Mouse (Mus musculus) ovary, adult 10 weeks (tissue): ENCODE measurements around the gene B3gat3. TPM values are rescaled to one million over a fixed set of nuclear protein-coding genes. Genes with fewer than 3 reads are reported as not detected.

Source experiments
- polyA plus RNA-seq: library from polyadenylated mRNA; stranded (reverse); fragments of 350-450 nt; fragmentation: Illumina TruSeq; extraction: RNeasy Lipid Tissue Mini Kit (QIAGEN cat#74804); gene quantifications from one replicate; pipeline ENCODE4 v1.2.3, GENCODE M21; 2014

Gene B3gat3
- 6.5 TPM for polyA plus RNA-seq

GRCm38 (mm10) chr19:8920073-8920736 is at the start of gene B3gat3:
Gene B3gat3 (plus strand): TSS chr19:8920374.

DNA sequence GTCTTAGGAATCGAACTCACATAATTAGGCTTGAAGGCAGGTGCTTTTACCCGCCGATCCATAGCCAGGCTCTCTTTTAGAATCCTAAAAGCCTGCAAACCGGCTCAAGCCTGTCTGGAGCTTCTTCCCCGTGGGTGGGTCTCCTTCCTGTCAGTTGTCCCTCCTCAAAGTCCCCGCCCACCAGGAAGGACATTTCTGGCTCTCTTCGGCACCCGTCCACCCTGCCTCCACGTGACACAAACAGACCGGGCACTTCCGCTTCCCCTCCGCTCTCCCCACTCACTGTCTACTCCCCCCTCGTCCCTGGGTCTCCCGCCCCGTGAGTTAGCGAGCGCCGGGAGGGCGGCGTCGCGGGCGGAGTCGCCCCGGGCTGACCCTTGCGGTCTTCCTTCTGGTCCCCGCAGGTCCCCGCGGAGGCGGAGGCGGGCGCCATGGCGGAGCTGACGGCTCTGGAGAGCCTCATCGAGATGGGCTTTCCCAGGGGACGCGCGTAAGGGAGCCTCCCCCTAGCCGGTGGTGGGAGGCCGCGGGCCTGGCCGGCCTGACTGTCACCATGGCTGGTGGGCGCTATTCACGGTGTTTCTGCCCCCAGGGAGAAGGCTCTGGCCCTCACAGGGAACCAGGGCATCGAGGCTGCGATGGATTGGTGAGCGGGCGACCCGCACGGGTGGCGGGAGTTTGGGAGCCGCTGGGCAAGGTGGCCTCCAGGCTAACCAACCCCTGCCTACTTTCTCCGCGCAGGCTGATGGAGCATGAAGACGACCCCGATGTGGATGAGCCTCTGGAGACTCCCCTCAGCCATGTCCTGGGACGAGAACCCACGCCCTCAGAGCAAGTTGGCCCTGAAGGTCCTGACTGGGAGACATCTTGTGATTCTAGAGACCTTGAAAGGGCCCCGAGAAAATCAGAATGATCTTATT is 48.6 kb upstream of the B3gat3 start, which contains the start of gene Ubxn1:
Ubxn1 (plus strand) TSS at position 230 of the 920 bp plus-strand sequence.

DNA sequence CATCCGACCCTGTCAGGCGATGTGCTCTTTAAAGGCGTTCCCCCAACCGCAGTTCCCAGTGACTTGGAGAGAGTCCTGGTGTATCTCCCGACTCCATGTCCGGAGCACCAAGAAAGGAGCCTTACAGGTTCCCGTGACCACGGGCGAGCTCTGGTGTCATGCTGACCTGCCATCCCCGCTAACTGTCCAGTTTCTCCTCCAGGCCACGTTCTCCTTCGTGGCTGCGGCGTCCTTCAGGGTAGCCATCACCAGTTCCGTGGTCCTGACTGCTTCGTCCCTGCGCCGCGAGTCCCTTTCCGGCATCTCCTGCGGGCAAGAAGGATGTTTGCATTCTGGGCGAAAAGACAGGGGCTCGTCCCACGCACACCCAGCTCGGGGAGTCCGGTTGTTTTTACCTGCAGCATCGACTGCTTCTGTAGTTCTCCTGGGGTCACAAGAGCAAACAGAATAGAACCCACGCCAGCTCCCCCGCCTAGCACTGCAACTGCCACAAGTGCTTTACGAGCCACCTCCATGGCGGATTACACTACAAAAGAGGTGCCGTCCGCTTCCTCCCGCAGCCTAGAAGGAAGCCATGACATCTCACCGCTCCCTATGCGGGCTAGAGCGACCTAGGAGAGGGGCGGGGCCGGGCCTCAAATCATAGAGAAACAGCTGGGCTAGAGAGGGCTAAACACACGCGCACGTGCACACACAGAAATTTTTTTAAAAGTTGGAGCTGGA is 39.7 kb upstream of the B3gat3 start, which contains the start of gene Uqcc3:
Uqcc3 (minus strand) TSS at position 613 of the 723 bp plus-strand sequence.

GRCm38 (mm10) chr19:8883616-8884015 is 36.6 kb upstream of the B3gat3 start, which contains the start of the genes Lbhd1 and Gm49403:
Gene Lbhd1 (plus strand): TSS chr19:8883732.
Gene Gm49403 (plus strand): TSS chr19:8883930.

DNA sequence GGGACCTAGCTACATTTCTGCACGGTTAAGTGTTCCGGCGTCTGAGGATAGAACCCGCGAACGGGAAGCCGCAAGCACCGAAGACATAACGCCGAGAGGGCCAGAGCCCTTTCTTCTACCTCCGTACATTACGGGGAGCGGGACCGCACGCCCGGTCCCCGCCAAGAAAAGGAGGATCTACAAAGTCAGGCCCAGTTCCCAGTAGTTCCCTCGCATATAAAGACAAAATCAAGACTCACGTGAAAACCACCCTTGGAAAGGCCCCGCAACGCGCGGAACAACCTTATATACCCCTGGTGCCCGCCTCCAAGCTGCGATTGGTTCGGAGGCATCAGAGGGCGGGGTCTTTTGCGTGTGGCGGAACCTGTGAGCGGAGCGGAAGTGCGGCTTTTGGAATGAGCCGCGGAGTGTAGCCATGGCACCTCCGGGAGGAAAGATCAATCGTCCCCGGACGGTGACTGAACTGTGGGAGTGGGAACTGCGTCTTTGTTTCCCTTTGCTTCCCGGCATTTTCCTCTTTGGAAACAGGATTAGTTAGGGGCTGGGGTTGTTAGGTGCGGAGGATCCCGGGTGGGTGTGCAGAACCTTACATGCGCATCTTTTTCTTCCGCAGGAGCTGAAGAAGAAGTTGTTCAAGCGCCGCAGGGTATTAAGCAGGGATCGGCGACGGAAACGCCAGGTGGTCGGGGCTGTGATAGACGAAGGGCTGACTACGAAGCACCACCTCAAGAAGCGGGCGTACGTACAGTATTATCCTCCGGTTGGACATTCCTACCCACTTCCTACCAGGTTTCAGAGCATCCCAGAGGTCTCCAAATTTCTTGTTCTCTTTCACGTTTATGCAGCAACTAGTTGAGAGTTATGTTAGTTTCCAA is 31.4 kb upstream of the B3gat3 start, which contains the start of the genes 1810009A15Rik and Gm49416:
1810009A15Rik (plus strand) TSS at position 343 of the 875 bp plus-strand sequence.
Gm49416 (plus strand) TSS at position 416 of the 875 bp plus-strand sequence.

DNA sequence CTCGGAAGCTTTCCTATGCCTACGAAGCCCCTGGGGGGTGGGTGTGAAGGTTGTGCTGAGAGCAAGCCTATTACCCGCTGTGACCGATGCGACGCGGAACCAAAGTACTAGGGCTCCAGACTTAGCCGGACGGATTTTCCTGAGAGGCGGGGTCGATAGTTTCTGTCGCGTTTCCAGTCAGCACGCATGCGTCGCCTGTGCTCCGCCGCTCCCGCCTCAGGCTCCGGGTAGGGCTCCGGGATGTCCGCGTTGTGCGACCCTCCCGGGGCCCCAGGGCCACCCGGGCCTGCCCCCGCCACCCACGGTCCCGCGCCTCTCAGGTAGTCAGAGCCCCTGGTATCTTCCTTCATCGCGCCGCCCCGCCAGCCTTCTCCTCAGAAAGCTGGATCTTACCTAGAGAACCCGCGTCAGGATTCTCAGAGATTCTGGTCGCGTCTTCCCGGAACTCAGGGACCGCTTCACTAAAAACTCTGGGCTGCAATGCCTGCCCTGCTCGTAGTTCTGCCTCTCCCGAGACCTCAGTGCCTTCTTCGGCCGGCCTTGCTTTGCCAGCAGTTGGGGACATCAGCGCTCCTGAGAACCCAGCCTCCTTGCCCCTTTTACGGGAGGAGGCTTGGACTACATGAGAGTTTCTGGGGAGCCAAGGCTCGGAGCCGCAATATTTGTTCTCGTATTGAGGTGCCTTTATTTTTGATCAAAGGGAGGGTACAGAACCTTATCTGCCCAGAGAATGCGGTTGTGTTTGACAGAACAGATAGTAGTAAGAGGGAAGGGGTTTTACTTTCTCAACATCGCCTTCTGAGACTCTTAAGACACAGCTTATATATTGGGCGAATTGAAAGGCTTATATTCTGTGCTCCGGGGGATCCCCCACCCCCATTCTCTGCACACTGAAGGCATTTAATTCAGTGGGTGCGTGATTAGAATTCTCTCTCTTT is 27.1 kb upstream of the B3gat3 start, which contains the start of gene Ints5:
Ints5 (plus strand) TSS at position 177 of the 938 bp plus-strand sequence.

DNA sequence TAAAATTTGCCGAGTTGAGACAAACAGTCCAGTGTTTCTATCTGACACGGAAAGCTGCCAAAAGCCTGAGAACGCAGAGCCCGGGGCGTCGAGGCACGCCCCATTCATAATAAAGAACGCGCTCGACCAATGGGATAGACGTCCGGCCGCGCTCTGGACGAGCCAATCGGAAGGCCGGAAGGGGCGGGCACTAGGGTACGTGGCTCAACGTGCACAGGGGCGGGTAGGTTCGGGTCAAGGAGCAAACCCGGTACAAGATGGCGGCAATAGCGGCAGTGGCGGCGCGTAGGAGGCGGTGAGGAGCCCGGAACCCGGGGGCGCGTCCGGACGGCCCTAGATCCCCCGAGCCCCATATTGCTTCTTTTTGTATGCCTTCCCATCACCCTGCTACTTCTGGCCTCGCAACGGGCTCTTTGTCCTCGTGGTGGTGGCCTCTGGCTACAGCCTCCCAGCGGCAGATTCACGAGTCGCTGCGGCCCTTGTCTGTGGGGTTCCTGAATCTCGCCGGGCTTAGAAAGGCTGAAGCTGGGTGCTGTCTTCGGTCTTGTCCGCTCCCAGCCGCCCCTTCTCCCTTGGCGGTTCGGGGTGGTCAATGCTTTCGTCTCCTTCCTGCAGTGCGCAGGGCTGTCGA is 22.2 kb upstream of the B3gat3 start, which contains the start of gene Ganab:
Ganab (plus strand) TSS at position 207 of the 631 bp plus-strand sequence.

DNA sequence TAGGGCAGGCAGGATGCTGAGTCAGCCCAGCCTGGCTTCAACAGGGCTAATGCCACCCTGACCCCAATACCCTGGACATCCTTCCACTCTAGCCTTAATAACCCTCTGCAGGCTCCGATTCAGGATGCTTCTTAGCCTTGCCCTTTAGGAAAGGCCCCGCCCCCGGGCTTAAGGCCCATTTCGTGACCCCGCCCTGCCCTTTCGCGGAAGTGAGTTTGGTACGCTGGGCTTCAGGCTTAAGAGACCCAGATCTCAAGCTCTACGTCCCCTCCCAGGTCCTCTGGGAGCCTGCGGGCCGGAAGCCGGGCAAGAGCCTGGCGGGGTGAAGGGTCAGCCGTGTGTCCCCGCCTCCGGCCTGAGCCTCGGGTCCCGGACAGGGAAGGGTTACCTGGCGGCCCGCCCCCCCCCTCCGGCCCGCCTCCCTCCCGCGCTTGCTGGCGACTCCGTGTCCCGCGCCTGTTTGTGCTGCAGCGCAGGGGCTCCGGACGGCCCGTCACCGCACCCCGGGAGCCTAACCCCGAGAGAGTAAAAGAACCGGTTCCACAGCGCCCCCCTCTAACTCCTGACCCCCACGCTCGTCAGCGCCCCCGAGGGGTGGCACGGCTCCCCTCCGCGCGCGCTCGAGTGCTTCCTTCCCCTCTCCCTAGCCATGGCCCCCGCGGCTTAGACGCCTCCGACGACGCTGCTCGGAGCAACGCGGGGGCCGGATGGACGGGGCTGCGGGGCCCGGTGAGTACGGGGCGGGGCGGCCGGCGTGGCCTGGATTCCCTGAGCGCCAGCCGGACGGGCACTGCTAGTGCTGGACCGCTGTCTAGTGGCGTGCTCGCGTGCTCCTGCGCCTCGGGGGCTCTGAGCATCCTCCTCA is 9.3 kb downstream of the B3gat3 start, which contains the start of the genes Rom1 and Eml3:
Rom1 (minus strand) TSS at position 133 of the 865 bp plus-strand sequence.
Eml3 (plus strand) TSS at position 329 of the 865 bp plus-strand sequence.

DNA sequence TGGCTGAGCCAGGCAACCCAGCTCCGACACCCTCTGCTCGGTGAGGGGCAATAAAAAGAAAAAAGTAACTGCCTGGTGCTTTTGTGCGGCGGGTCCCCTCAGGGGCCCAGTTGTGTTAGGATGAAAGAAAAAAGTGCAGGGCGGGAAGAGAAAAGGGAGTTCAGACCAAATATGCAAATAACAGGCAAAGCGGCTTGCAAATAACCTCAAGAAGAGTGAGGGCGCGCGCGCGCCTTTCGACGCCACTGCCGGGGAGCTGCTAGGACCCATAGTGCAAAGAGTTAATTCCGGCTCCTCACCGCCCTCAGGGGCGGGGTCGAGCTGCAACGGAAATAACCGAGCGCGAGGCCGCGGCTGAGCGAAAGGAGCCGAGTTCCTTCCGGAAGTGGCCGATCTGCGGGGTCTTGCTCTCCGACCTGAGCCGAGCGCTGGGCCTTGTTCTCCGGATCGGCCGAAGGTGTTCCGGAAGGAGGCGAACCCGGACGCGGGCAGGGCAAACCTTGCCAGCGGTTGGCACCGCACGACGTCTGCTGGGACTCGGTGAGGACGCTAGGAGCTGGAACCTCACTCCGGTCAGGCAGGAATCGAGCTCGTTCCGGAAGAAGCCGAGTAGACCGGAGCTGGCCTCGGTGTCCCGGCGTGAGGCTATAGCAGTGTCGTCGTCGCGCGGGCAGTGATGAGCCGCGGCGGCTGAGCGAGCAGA is 21.5 kb downstream of the B3gat3 start, which contains the start of gene Mta2:
Mta2 (plus strand) TSS at position 361 of the 703 bp plus-strand sequence.

DNA sequence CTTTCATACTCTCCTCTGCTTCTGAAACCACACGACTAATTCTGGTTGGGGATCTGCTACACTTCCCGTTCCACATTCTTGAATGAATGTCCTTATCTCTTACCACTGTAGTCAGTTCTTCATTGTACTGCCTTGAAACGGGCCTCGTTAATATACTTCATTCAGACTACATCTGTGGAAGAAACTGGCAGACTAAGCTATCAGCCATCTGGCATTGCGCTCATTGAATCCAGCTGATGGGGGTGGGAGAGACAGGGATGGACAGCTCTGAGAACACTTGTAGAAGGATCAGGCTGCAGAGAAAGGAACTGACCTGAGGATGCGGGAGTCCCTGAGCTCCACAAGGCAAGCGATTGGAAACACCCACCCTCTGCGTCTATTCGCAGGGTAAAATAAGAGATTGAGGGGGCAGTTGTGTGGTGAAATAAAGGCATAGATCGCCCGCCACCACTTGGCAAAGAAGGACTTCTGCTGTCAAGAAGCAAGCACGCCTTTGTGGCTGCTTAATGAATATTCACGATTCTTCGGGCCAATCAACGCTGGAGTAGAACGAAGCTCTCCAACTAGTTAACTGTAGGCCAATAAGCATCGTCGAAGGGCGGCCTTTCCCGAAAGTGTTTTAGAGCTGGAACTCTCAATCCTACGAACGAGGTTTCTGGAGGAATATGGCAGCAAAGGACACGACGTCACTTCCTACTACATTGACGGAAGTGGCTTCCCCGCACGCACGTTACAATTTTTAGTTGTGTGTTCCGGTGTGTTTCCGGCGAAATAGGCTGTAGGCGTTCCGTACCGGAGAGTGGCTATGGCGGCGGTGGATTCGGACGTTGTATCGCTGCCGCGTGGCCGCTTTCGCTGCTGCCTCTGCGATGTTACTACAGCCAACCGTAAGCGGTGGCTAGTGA is 33.2 kb downstream of the B3gat3 start, which contains the start of gene Tut1:
Tut1 (plus strand) TSS at position 713 of the 905 bp plus-strand sequence.

DNA sequence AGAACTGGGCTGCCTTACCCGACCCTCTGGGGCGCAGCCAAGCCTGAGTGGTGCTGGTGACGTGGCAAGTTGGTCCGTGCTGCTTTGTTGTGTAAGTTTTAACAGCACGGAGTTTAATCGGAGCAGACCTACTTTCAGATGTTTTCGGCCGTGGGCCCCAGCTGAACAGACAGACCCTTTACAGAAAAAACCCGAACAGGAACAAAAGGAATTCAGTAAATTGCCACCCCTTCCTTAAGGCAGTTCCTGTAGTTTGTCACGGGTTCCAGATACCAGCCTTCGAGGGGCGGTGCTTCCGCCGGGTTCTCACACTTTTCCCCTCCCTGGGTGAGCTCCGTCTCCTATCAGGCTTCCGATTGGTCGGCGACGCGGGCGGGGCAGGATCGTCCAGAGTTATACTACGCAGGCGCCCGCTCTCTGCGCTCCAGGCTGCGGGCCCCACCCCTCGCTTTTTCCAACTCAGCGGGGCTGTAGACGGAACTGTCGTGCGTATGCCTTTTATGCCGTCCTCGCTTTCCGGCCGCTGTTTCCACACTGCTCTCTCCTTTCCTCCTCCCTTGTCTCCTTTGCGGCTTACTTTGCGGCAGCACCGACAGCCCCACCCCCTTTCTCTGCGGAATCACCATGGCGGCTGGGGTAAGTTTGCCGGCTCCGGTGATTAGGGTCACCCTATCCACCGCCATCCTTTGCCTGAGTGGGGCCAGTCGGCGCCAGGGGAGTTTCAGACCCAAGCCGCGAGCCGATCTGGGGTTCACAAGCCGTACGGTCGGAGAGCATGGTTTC is 46.6 kb downstream of the B3gat3 start, which contains the start of gene Eef1g:
Eef1g (plus strand) TSS at position 452 of the 783 bp plus-strand sequence.

